Mouse (Mus musculus) liver, postnatal 0 days (tissue): ENCODE measurements around the gene Sdhb. TPM values are rescaled to one million over a fixed set of nuclear protein-coding genes. Genes with fewer than 3 reads are reported as not detected.

Experiments
- ATAC-seq: fragments of 200-750 bp; cut with Nextera tagmentation; 2 replicates; pipeline ENCODE4 v1.8.0; 2017; ENCODE audit warnings: mild to moderate bottlenecking, moderate library complexity
- DNase-seq: peaks from one replicate; pipeline ENCODE4 v3.0.0-alpha.2; 2016
- H3K27ac ChIP-seq: fragments of 300-500 bp; sonication (generic); 2 replicates; pipeline ENCODE4 v1.5.1; 2014; ENCODE audit warnings: antibody characterized with exemption, moderate library complexity, mild to moderate bottlenecking, low read depth
- H3K27me3 ChIP-seq: fragments of 300-500 bp; sonication (generic); 2 replicates; pipeline ENCODE4 v1.6.1; 2014; ENCODE audit warnings: low read length, control low read depth, mixed read lengths; ENCODE audit not compliant: insufficient read depth
- H3K36me3 ChIP-seq: fragments of 300-500 bp; sonication (generic); replicated peaks from 2 replicates; pipeline ENCODE4 v1.6.1; 2014; ENCODE audit warnings: mild to moderate bottlenecking, control low read depth, low read length, moderate library complexity, mixed read lengths; ENCODE audit not compliant: insufficient read depth
- H3K4me1 ChIP-seq: fragments of 300-500 bp; sonication (generic); 2 replicates; pipeline ENCODE4 v1.6.1; 2014; ENCODE audit warnings: antibody characterized with exemption, mild to moderate bottlenecking, control low read depth; ENCODE audit not compliant: insufficient read depth
- H3K4me2 ChIP-seq: fragments of 300-500 bp; sonication (generic); 2 replicates; pipeline ENCODE4 v1.6.1; 2014; ENCODE audit warnings: low read depth, mild to moderate bottlenecking, low read length, moderate library complexity, mixed read lengths
- H3K4me3 ChIP-seq: fragments of 300-500 bp; sonication (generic); 2 replicates; pipeline ENCODE4 v1.5.1; 2014; ENCODE audit warnings: low read depth, low read length
- H3K9ac ChIP-seq: fragments of 300-500 bp; sonication (generic); replicated peaks from 2 replicates; pipeline ENCODE4 v1.6.1; 2014; ENCODE audit warnings: mild to moderate bottlenecking, moderate library complexity
- H3K9me3 ChIP-seq: fragments of 300-500 bp; sonication (generic); 2 replicates; pipeline ENCODE4 v1.6.1; 2016; ENCODE audit warnings: mild to moderate bottlenecking, control low read depth, low read length, mixed read lengths
- CTCF ChIP-seq: sonication (generic); IDR thresholded peaks from 2 replicates; pipeline ENCODE4 v1.5.1; 2016; ENCODE audit warnings: antibody characterized with exemption, low read depth
- EP300 ChIP-seq: IDR thresholded peaks from 2 replicates; pipeline ENCODE4 v1.6.1; 2016; ENCODE audit warnings: antibody characterized with exemption, low read depth, mild to moderate bottlenecking
- WGBS: fragments of 180-500 bp; shearing (Covaris S2); extraction: QIAGEN DNeasy Blood & Tissue Kit; methylation state at CpG from one replicate; pipeline ENCODE4 v1.1.7; 2014; ENCODE audit not compliant: insufficient replicate concordance; 5-methylcytosine and 5-hydroxymethylcytosine counted together
- polyA plus RNA-seq: library from polyadenylated mRNA; unstranded; fragments of >200 nt; fragmentation: Nextera tagmentation; extraction: Ambion mirVana; gene quantifications from 2 replicates; pipeline ENCODE4 v1.2.1, GENCODE M21; 2015

The Sdhb gene
- polyA plus RNA-seq, 1 experiment from 2014 or later, result 312 TPM

DNA sequence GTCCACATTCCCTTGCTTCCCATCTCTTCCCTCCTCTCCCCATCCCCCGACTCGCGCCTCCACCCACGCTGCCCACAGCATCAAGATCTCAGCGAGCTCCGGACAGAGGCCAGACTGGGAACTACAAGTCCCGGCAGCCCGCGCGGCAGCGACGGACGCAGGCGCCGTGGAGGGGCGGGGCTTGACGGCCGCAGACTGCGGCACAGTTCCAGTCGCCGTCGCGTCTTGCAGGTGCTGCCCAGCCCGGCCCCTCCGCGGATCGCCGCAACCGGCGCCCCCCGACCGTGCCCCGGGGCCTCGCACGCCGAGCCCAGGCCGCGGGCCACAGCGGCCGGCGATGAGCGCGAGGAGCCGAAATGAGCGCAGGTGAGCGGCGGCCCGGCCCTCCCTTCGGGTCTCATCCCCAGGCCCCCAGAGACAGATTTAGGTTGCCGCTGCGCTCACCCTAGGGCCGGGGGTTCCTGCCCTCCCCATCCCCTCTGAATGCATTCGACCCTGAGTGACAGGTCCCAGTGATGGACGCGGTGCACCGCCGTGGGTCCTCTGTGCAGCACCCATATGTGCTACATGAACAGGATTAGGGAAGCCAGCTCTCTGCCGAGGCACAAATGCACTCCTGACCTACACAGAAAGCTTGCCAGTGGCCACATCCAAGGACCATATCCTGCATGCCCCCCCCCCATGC lies 25.9 kb downstream of the Sdhb start, which contains the start of gene Atp13a2:
Atp13a2 (plus strand) TSS at position 163 of the 685 bp plus-strand sequence.
- peak; percentile 72 for ATAC-seq
- Histone ChIP-seq H3K9me3 (no peaks in the 10 kb centered on the region), H3K4me3 (peak within 1 kb of the TSS; percentile 81), H3K27me3 (no peaks in the 10 kb centered on the region), H3K4me2 (peak within 1 kb of the TSS; percentile 96), H3K27ac (peak within 1 kb of the TSS; percentile 81), H3K4me1 (peaks cover 38% of the 10 kb centered on the region), H3K9ac (peak within 1 kb of the TSS; percentile 80), H3K36me3 (no peaks in the 10 kb centered on the region)
- DNase-seq, result peak; percentile 92
- under 1% methylated on average over 52 of the region's 58 CpGs for WGBS
- no peak; the same call in 1 of the 2 replicates for TF ChIP-seq CTCF
- TF ChIP-seq EP300, result no peak

DNA sequence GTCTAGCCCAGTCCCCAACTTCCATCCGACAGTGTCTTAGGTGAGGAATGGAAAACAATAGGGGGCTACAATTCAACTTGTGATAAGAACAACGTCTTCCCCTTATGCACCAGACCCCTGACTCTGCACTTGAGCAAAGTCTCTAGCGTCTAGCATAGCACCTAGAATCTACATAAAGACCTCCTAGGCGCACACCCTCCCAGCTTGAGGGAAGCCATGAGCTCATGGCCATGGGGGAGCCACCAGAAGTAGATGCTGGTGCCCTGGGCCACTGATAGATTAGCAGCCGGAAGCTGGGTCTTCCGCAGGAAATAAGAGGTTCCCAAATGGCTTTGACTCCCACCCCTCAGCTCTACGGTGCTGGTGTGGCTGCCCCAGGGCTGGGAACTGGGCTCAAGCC lies 26.5 kb downstream of the Sdhb start:
- H3K9me3 ChIP-seq, result no peaks in the 10 kb centered on the region
- peak overlapping the region; percentile 80 for H3K9ac ChIP-seq
- DNase-seq (peak; percentile 24), ATAC-seq (no peak)
- H3K27me3 ChIP-seq, result no peaks in the 10 kb centered on the region
- peaks cover 38% of the 10 kb centered on the region for H3K4me1 ChIP-seq
- H3K36me3 ChIP-seq, result peaks cover 5% of the 10 kb centered on the region
- peak overlapping the region; percentile 81 for H3K27ac ChIP-seq
- WGBS, result 13% methylated on average over 7 of the region's 7 CpGs
- H3K4me2 ChIP-seq, result peak overlapping the region; percentile 96
- H3K4me3 ChIP-seq, result peak overlapping the region; percentile 81
- TF ChIP-seq CTCF, result no peak
- no peak for TF ChIP-seq EP300

DNA sequence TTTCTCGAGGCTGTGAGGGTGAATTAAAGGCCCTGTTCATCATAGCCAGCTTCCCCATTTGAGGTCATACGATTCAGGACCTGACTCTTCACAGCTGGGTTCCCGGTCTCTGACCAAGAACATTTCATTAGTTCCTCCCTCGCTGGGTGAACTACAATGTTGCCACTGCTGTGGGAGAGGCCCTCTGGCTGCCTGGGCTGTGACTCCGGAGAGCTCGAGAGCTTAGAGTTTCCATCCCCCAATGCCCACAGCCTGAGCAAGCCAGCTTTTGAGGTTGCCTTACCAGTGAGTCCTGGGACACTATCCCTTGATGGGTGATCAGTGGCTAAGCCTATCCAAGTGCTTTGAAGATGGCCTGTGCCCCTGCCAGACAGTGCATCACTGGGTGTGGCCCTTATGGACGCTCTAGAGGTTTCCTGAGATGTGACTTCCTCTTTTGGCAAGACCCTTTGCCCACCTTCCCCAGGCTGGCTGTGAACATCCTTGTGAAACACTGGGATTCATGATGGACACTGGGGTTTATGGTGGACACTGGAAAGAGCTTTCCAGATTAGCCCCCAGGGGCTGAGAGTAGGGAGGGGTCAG lies 27.8 kb downstream of the Sdhb start:
- peak overlapping the region; percentile 96 for H3K4me2 ChIP-seq
- DNase-seq, result peak; percentile 53
- H3K27ac ChIP-seq, result peak overlapping the region; percentile 81
- H3K4me3 ChIP-seq, result no peak overlapping the region
- H3K4me1 ChIP-seq, result peaks cover 29% of the 10 kb centered on the region
- 32% methylated on average over 7 of the region's 7 CpGs for WGBS
- TF ChIP-seq CTCF, result no peak
- no peak for TF ChIP-seq EP300
- no peak overlapping the region for H3K9ac ChIP-seq
- no peaks in the 10 kb centered on the region for H3K9me3 ChIP-seq
- peak; percentile 45 for ATAC-seq
- no peaks in the 10 kb centered on the region for H3K27me3 ChIP-seq
- peaks cover 10% of the 10 kb centered on the region for H3K36me3 ChIP-seq

DNA sequence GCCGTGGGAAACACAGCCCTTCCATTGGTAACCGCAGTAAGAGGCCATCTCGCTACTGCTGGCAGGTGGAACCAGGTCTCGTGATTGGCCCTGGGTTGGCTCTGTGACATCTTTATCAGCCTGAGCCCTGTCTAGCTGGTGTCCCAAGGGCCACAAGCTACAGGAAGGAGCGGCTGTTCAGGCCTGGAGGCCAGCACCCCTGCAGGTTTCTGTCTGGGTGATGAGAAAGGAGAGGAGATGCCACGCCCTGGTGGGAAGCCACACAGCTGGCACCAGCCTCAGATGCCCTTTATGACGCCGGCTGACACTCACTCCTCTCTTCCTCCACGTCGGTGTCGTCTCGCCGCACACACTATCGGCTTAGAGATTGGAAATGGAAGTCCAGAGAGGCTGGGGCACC lies 28.4 kb downstream of the Sdhb start:
- Histone ChIP-seq H3K27me3 (no peaks in the 10 kb centered on the region), H3K4me3 (no peak overlapping the region), H3K9me3 (no peaks in the 10 kb centered on the region), H3K4me1 (peaks cover 25% of the 10 kb centered on the region), H3K4me2 (peak overlapping the region; percentile 43), H3K9ac (no peak overlapping the region), H3K27ac (peak overlapping the region; percentile 81), H3K36me3 (peaks cover 17% of the 10 kb centered on the region)
- TF ChIP-seq CTCF (no peak), EP300 (no peak)
- DNase-seq, result peak; percentile 43
- WGBS, result 72% methylated on average over 14 of the region's 14 CpGs
- peak; percentile 31 for ATAC-seq

DNA sequence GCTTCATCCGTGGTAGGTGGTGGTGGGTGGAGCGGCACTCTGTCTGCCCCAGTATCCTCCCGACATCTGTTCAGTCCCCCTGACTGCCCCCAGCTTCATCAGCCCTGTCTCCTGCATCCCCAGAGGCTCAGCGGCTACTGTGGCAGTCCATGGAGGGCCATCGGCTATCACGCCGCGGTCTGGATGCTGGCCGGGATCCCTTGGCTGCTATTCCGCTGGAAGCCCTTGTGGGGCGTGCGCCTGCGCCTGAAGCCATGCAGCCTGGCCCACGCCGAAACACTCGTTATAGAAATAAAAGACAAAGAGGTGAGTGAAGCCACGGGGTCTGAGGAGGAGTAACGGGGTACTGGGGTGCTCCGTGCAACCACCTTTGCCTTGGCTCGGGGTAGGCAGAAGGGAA lies 31.2 kb downstream of the Sdhb start:
- Histone ChIP-seq H3K4me2 (no peak overlapping the region), H3K9ac (no peak overlapping the region), H3K9me3 (no peaks in the 10 kb centered on the region), H3K36me3 (peaks cover 37% of the 10 kb centered on the region), H3K4me1 (peaks cover 16% of the 10 kb centered on the region), H3K4me3 (no peak overlapping the region), H3K27me3 (no peaks in the 10 kb centered on the region), H3K27ac (no peak overlapping the region)
- no peak for DNase-seq
- TF ChIP-seq EP300 (no peak), CTCF (no peak)
- 89% methylated on average over 20 of the region's 20 CpGs for WGBS
- no peak for ATAC-seq

DNA sequence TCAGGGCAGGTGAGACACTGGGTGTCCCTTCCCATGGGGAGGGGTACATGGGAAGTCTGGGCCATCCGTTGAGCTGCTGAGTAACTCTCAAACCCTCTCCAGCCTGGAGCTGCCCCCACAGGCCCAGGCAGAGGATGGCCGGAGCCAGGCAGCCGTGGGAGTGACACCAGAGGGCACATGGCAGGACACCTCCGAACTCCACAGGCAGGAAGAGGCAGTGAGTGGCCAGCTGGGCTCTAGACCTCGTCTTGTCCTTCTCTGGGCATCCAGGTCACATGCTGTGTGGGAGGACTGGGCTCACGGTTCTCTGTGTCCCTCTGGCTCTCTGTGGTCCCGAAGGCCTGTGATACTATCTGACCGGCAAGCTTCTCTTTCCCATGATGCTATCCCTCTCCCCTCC lies 32.8 kb downstream of the Sdhb start:
- no peak overlapping the region for H3K4me3 ChIP-seq
- H3K36me3 ChIP-seq, result peaks cover 45% of the 10 kb centered on the region
- H3K9ac ChIP-seq, result no peak overlapping the region
- 82% methylated on average over 8 of the region's 8 CpGs for WGBS
- ATAC-seq (no peak), DNase-seq (no peak)
- no peak for TF ChIP-seq CTCF
- no peak for TF ChIP-seq EP300
- no peak overlapping the region for H3K27ac ChIP-seq
- H3K4me1 ChIP-seq, result peaks cover 5% of the 10 kb centered on the region; the same call in 1 of the 2 replicates
- H3K9me3 ChIP-seq, result no peaks in the 10 kb centered on the region
- H3K4me2 ChIP-seq, result no peak overlapping the region
- H3K27me3 ChIP-seq, result no peaks in the 10 kb centered on the region
